Mouse (Mus musculus): Measurements from ENCODE around the gene Hbb-bh2.
"Not testable (repeated sequence)": the region's sequence is repeated elsewhere in the genome, so short reads cannot be mapped to it uniquely, and the experiment has no call there.

Gene Hbb-bh2

DNA sequence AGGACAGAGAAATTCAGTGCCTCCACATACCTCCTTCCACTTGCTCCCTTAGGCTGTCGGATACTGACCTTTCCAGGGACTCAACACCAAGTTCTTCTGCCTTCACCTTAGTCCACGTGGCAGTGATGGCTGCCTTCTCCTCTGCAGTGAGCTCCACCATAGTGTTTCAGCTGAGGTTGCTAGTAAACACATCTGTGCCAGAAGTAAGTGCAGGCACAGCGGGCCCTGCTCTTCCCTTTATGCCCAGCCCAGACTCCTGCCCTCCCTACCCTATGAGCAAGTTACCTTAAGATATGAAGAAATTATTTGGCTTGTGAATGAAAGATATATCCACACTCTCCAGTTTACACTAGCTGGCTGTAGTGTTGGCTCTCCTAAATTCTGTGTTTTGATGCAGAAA is at the start of gene Hbb-bh2:
Gene Hbb-bh2 (minus strand): TSS at position 253 of the 400 bp plus-strand sequence.
- ATAC-seq (ENCODE audit: insufficient number of reproducible peaks, low FRiP score, low TSS enrichment), result no peak

DNA sequence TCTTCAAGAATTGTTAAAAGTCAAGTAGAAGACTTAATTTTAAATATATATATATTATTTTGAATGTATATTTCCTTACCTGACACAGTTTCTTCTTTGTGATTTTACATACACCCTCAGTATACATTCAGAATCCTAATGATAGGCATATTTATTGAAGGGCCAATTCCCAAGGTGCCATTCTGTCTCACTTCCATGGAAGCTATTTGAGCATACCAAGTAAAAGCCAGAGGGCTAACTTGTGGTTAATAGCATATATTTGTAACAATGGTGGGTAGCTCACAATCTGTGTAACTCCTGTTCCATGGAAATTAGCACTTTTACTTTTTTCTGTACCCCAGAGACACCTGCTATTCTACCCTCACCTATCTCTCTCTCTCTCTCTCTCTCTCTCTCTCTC is 45.8 kb upstream of the Hbb-bh2 start, which contains the start of gene Olfr66:
Gene Olfr66 (minus strand): TSS at position 101 of the 400 bp plus-strand sequence.
- ATAC-seq (ENCODE audit: insufficient number of reproducible peaks, low FRiP score, low TSS enrichment), result no peak

- no peak for ATAC-seq (ENCODE audit: insufficient number of reproducible peaks, low FRiP score, low TSS enrichment)
Measured at GRCm38 (mm10) chr7:103877093-103877492, 36.8 kb upstream of the Hbb-bh2 start.

DNA sequence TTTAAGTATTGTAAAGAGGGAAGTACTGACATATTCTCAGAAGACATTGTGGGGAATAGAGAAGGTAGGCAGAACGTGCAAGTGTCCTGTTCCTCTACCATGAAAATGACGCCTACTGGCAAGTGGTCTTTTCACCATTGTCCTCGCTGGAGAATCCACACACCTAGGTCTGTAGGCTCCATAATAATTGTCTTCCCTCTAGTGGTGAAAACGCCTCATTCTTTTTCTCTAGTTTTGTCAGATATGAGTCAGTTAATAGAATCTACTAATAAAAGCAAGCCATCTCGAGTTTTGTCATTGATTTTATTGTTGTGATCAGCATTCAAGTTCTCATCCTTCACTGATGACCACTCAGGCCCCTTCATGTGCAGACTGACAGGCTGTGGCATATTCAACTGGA is 34.1 kb upstream of the Hbb-bh2 start:
- no peak for ATAC-seq (ENCODE audit: insufficient number of reproducible peaks, low FRiP score, low TSS enrichment)

- ATAC-seq (ENCODE audit: insufficient number of reproducible peaks, low FRiP score, low TSS enrichment), result no peak
Measured at GRCm38 (mm10) chr7:103873064-103873463, 32.7 kb upstream of the Hbb-bh2 start.

GRCm38 (mm10) chr7:103870667-103871066 is 30.3 kb upstream of the Hbb-bh2 start:
- no peak for ATAC-seq (ENCODE audit: insufficient number of reproducible peaks, low FRiP score, low TSS enrichment)

GRCm38 (mm10) chr7:103865716-103866115 is 25.4 kb upstream of the Hbb-bh2 start:
- ATAC-seq (ENCODE audit: insufficient number of reproducible peaks, low FRiP score, low TSS enrichment), result no peak

GRCm38 (mm10) chr7:103861531-103861930 is 21.2 kb upstream of the Hbb-bh2 start:
- no peak for ATAC-seq (ENCODE audit: insufficient number of reproducible peaks, low FRiP score, low TSS enrichment)

DNA sequence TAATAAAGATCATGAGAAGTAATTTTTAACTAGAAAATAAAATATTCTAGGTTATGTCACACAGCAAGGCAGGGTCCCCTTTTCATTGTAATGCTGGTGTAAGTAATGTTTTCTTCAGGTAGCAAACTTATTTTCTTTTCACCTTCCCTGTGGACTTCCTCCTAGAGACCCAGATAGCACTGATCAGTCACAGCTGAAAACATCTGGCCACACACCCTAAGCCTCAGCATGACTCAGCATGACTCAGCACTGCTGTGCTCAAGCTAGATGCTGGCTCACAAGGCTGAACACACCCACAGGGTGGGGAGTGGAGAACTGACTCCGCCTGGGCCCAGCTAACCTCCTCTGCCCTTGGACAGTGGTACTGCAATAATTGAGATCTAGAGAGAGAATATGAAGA is 20.5 kb upstream of the Hbb-bh2 start:
- no peak for ATAC-seq (ENCODE audit: insufficient number of reproducible peaks, low FRiP score, low TSS enrichment)

DNA sequence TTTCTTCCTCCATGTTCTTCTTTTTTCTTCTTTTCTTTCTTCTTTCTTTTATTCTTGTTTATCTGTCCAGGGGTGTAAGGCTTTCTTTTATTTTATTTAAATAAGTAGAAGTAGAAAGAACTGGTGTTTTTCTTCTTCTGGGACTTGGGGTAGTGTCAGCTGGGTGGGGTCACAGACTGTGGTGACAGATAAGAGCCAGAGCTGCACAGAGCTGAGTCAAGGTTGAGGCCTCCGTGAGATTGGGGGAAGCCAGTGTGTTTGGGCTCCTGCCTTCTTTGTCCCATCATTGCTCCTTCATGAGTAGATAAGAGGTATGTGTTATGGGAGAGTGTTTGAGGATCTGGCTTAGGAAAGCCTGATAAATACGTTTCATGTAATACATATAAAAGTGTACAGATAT is 18.8 kb upstream of the Hbb-bh2 start:
- ATAC-seq (ENCODE audit: insufficient number of reproducible peaks, low FRiP score, low TSS enrichment), result no peak

GRCm38 (mm10) chr7:103854669-103855068 is 14.3 kb upstream of the Hbb-bh2 start:
- no peak for ATAC-seq (ENCODE audit: insufficient number of reproducible peaks, low FRiP score, low TSS enrichment)

- no peak for ATAC-seq (ENCODE audit: insufficient number of reproducible peaks, low FRiP score, low TSS enrichment)
Measured at GRCm38 (mm10) chr7:103853090-103853489, 12.8 kb upstream of the Hbb-bh2 start, which contains the start of gene Hbb-y. Gene Hbb-y, minus strand, starts transcription at chr7:103853216.

- ATAC-seq (ENCODE audit: insufficient number of reproducible peaks, low FRiP score, low TSS enrichment), result no peak
Measured at GRCm38 (mm10) chr7:103844525-103845325, 4.4 kb upstream of the Hbb-bh2 start.

GRCm38 (mm10) chr7:103843034-103843433 is 2.7 kb upstream of the Hbb-bh2 start, which contains the start of gene Hbb-bh1:
Gene Hbb-bh1, minus strand, starts transcription at chr7:103843164.
- no peak for ATAC-seq (ENCODE audit: insufficient number of reproducible peaks, low FRiP score, low TSS enrichment)

- no peak for ATAC-seq (ENCODE audit: insufficient number of reproducible peaks, low FRiP score, low TSS enrichment)
Measured at GRCm38 (mm10) chr7:103827808-103828207, 12.5 kb downstream of the Hbb-bh2 start, which contains the start of gene Hbb-bs. Gene Hbb-bs, minus strand, starts transcription at chr7:103828096.

DNA sequence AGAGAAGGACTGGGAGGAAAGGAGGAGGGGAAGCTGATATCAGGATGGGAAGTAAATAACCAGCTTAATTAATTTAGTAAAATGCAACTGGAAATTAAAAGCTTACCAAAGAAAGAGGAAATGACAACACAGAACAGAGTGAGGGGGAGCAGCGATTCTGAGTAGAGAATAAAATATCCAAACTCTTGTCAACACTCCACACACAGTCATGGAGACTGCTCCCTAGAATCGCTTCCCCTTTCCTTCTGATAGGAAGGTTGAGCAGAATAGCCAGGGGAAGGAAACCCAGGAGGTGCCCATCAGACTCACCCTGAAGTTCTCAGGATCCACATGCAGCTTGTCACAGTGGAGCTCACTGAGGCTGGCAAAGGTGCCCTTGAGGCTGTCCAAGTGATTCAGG is 13.2 kb downstream of the Hbb-bh2 start:
- ATAC-seq (ENCODE audit: insufficient number of reproducible peaks, low FRiP score, low TSS enrichment), result not testable (repeated sequence)

DNA sequence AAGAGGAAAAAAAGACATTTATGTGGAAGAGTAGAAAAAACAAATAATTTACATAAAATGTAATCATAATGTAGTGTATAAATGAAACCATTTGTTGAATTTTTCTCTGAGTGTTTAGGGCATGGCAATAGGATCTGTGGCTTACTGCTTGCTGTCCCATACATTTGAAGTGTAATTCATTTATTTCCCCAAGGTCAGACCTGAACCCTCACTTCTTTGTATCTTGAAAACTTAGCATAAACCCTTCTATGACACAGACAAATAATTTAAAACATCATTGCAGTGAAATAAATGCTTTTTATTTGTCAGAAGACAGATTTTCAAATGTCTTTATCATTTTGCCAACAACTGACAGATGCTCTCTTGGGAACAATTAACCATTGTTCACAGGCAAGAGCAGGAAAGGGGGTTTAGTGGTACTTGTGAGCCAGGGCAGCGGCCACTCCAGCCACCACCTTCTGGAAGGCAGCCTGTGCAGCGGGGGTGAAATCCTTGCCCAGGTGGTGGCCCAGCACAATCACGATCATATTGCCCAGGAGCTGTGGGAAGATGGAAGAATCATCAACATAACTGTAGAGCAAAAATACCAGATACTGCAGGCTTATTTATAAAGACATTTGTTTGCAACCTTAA is 13.9 kb downstream of the Hbb-bh2 start:
- ATAC-seq (ENCODE audit: insufficient number of reproducible peaks, low FRiP score, low TSS enrichment), result no peak

GRCm38 (mm10) chr7:103825536-103826254 is 14.6 kb downstream of the Hbb-bh2 start:
- no peak for ATAC-seq (ENCODE audit: insufficient number of reproducible peaks, low FRiP score, low TSS enrichment)

GRCm38 (mm10) chr7:103824597-103824996 is 15.7 kb downstream of the Hbb-bh2 start:
- ATAC-seq (ENCODE audit: insufficient number of reproducible peaks, low FRiP score, low TSS enrichment), result no peak

DNA sequence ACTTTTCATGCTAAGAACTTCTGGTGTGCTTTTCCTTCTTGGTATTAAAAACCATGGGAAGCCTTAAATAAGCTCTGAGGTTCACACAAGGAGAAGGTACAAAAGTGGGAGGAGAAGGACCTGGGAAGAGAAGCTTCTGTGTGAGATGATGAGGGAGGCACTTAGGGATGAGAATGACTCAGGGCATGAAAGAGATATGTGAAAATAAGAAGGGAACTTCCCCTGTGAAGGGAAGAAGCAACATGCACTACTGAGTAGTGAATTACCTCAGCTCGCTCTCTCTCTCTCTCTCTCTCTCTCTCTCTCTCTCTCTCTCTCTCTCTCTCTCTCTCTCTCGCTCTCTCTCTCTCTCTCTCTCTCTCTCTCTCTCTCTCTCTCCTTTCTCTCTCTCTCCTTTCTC is 25.2 kb downstream of the Hbb-bh2 start:
- ATAC-seq (ENCODE audit: insufficient number of reproducible peaks, low FRiP score, low TSS enrichment), result not testable (repeated sequence)

DNA sequence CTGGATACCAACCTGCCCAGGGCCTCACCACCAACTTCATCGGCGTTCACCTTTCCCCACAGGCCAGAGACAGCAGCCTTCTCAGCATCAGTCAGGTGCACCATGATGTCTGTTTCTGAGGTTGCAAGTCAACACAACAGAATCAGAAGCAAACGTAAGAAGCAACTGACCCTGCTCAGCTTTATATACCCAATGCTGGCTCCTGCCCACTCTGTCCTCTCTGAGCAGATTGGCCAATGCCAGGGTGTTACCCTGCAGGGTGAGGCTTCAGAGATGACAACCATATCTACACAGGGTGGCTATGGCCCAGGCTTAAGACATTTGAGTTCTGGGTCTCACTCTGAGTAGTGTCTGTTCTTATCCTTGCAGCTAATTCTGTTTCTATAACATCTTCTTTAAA is 26.6 kb downstream of the Hbb-bh2 start, which contains the start of gene Hbb-bt:
Gene Hbb-bt (minus strand): TSS at position 231 of the 400 bp plus-strand sequence.
- ATAC-seq (ENCODE audit: insufficient number of reproducible peaks, low FRiP score, low TSS enrichment), result no peak
